Mouse (Mus musculus): ENCODE data around the gene Ryr1.

GRCm38 (mm10) chr7:29007224-29008101 is 117.5 kb downstream of the Ryr1 start:
- TF ChIP-seq CTCF (IDR thresholded peaks at IDR 0.05; ENCODE audit: low read depth, low read length) (no peak), POLR2A (IDR thresholded peaks at IDR 0.05; ENCODE audit: borderline replicate concordance, low read depth, low read length) (no peak)

Data from bone marrow macrophage, adult 2 months (primary cell).